Mouse (Mus musculus): ENCODE measurements around the gene Dip2a.

- no peak for TF ChIP-seq TAL1 (IDR thresholded peaks at IDR 0.05; ENCODE audit: low read length)
- no peak for TF ChIP-seq GATA1 (IDR thresholded peaks at IDR 0.05; ENCODE audit: low read length)
Observed at GRCm38 (mm10) chr10:76346589-76346988, 1.5 kb upstream of the Dip2a start.

Data from erythroblast, embryonic 14.5 days (primary cell).